Mouse (Mus musculus) thymus, postnatal 0 days (tissue): Measurements from ENCODE around the gene Klrb1c. TPM values are rescaled to one million over a fixed set of nuclear protein-coding genes. Genes with fewer than 3 reads are reported as not detected.
"Not testable (repeated sequence)": the region's sequence is repeated elsewhere in the genome, so short reads cannot be mapped to it uniquely, and the experiment has no call there.

Experiments
- DNase-seq: peaks from one replicate; pipeline ENCODE4 v3.0.0-alpha.2; 2015; ENCODE audit warnings: low spot score
- polyA plus RNA-seq: library from polyadenylated mRNA; unstranded; fragments of >200 nt; fragmentation: Nextera tagmentation; extraction: Ambion mirVana; gene quantifications from 2 replicates; pipeline ENCODE4 v1.2.1, GENCODE M21; 2015

Gene Klrb1c
- polyA plus RNA-seq, 1 experiment from 2014 or later = 1.5 TPM

- DNase-seq = no peak
These were observed 29.6 kb downstream of the Klrb1c start for GRCm38 (mm10) chr6:128759221-128759950.

DNA sequence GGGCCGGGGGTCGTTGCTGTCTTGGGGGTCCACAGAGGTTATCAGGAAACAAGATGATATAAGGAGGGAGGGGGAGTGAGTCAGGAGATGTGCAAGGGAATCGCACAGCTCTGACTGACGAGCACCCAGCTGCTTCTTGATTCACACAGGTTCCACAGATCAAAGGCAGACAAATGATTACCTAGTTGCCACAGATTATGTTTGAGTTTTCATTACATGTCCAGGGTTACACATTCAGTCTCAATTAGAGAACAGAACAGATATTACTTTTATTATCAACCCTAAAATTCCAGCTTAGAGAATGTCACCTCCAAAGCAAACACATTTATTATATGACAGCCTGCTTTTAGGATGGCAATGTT lies 33.6 kb downstream of the Klrb1c start:
- not testable (repeated sequence) for DNase-seq

DNA sequence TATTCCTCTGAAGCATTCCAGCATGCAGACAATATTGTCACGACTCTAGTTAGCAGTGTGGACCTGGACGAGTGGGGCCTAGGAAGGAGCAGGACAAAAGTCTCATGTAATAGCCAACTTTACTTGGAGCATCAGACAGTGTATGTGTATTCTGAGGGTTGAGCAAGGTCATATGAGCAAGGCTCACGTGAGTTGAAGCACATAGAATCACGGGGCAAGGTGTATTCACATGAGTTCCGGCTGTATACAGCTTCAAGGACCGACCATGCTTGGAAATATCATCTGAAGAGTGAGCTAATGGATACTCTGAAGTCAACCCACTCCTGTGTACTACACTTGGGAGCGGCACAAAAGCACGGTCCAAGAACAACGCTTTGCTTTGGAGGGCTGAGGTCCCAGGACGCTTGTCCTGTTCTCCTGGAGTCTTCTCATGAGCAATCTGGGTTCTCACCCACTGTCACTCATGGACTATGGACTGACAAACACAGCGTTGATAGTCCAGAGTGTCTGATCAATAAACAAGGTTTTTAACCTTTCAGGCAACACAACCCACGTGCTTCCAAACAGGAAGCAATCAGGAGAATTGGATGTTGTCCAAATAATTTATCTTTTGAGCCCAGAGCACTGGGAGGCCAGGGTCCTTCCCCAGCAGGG lies 34.1 kb downstream of the Klrb1c start:
- DNase-seq = not testable (repeated sequence)

- DNase-seq = peak; percentile 51
These were observed 34.8 kb downstream of the Klrb1c start for GRCm38 (mm10) chr6:128754265-128754664.

DNA sequence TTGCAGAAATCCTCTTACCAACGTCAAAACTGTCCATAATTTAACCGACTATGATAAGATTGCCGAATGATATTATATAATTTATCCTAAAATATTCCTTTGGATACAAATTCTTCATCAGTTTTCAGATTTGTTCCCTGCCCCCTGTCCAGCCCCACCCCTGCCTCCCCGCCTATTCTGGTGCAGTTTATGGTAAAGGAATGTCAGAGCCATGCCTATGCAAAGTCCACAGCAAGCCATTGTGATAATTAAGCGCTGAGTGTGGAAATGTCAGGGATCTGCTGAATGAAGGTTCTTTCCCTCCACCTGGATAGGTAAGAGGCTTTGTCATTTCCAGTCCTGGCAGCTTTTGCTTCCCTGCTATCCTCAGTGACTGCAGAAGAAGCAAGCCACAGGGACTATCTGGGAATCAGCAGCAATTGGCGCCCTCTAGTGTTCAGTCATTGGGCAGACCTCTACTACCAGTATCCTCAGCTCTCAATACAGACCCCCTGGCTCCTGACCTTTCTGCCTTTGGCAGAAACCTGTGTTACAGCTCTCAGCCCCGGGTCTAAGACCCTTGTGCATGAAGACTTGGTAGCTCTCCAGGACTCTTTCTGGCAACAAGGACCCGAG lies 35.3 kb downstream of the Klrb1c start:
- peak; percentile 71 for DNase-seq

GRCm38 (mm10) chr6:128747006-128747405 lies 42.0 kb downstream of the Klrb1c start:
- DNase-seq = not testable (repeated sequence)

DNA sequence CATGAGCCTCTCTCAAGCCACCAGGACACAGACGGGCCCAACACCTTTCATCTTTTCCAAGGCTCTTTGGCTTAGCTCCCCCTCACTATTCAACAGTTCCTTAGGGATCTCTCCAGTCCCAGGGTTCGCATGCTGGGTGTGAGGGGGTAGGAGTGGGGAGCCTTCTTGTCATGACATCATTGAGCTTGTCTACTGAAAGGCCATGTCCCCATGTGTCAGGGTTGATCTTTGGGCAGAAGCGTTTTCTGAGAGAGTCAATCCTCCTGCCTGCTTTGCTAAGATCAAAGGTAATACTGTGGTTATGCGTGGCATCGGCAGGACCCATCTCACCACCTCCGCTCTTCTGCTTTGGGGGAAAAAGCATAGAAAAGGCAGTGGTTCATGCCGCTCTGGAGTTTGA lies 51.6 kb downstream of the Klrb1c start:
- no peak for DNase-seq

DNA sequence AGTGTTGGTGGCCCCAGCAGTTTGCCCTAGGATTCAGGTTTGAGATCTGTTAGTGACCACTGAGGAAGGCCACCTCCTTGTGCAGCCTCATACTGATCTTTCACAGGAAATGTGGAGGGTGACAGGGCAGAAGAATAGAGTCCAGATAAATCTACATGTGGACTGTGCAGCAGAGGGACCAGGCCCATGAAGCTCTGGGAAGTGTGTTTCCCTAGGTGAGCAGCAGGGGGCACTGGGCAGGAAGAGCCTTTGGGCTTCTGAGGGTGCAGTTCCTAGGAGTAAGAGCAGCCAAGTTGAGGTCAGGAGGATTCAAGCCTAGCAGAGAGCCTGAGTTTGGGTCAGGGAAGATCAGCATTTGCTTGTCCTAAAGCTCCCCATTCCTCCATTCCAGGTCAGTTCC lies 52.9 kb downstream of the Klrb1c start:
- peak; percentile 48 for DNase-seq

DNA sequence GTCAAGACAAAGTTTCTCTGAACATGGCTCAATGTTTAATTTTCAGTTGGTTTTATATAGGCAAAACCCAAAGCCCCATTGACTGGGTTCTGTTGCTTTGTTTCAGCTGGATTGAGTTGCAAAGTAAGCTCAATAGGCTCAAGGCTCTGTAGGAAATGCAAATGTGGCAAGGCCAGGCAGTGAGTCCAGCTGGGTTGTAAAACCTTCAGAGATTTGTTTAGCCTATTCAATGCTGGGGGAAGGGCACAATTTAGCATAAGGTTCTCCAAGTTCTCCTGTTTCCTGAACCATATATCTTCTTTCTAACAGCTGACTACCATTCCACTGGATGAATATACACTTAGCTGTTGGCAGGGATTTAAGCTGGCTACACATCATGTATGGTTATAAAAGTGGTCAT lies 54.1 kb downstream of the Klrb1c start:
- no peak for DNase-seq

DNA sequence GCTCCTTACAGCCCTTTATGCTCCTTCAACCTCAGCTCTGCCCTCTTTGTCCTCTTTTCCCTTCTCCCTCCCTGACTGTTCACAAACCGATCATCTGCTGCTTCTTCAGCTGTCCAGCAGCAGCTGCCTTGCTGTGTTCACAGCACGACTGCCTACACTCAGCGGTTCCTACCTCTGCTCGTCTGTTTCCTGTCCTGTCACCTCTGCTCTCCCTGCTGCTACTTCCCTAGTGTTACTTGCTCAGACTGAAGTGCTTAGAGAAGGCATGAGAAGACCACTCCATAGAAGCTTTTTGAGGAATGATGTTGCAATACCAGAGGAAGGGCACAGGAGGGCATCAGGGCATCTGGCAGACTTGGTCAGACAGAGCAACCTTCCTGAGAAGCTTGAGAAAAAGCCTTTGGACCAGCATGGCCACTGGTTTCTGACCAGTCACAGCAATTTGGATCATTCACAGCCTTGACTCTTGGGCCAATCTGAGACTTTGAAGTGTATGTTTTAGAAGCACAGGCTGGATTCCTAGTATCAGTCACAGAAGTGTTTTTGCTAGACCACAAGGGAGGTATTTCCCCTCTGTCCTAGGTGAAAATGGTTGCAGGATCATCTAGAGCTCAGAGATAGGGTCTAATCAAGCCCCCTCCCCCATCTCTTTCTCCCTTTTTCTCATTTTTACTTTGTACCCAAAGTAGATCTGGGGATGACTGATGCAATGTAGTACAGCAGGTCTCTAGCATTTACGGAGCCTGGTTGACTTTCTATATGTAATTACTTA lies 54.9 kb downstream of the Klrb1c start:
- DNase-seq = no peak

GRCm38 (mm10) chr6:128732032-128732431 lies 57.0 kb downstream of the Klrb1c start:
- DNase-seq = no peak

Other genes with a start within 250 kb of the Klrb1c start
- gene A2ml1, start 207.6 kb downstream of the Klrb1c start, polyA plus RNA-seq = 0.84 and 0.94 TPM in 2 replicates
- gene Klrb1a, start 165.7 kb downstream of the Klrb1c start, polyA plus RNA-seq = 1.1 and 1.5 TPM in 2 replicates
- not detected in 2 replicates for gene Clec2h, start 126.8 kb downstream of the Klrb1c start, polyA plus RNA-seq
- not detected in 2 replicates for gene Klrb1, start 66.2 kb downstream of the Klrb1c start, polyA plus RNA-seq
- gene Gm44511, start 37.1 kb upstream of the Klrb1c start, polyA plus RNA-seq = 0.58 and 0.96 TPM in 2 replicates
- gene Klrb1b, start 37.1 kb upstream of the Klrb1c start, polyA plus RNA-seq = 0.92 and 1.1 TPM in 2 replicates
- gene Clec2i, start 98.4 kb upstream of the Klrb1c start, polyA plus RNA-seq = 12.3 and 14.2 TPM in 2 replicates
- 48.3 and 50.0 TPM in 2 replicates for gene BC035044, start 101.9 kb upstream of the Klrb1c start, polyA plus RNA-seq
- 0.17 and 0.23 TPM in 2 replicates for gene Clec2g, start 145.2 kb upstream of the Klrb1c start, polyA plus RNA-seq